Mouse (Mus musculus): ENCODE data around the gene Serpinb6e. TPM values are rescaled to one million over a fixed set of nuclear protein-coding genes. Genes with fewer than 3 reads are reported as not detected.

Serpinb6e gene
- polyA plus RNA-seq (2015; fragmentation: Nextera tagmentation; extraction: Ambion mirVana): not detected in 2 replicates

DNA sequence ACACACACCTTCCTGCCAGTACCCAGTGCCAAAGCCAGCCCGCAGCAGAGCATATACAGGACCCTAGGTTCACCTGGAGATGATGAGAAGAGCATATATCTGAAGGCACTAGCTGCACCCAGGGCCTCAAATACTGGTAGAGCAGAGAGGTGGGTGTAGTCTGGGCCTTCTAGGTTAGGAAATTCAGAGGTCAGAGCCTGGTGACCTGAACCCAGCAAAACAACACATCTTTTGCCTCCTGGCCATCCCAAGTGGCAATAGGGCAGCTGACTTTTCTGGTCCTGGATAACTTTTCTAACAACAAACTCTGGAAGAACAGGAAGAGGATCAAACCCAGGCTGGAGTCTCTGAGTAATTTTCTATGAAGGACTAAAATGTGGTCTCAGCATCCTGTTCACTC is at the start of gene Serpinb6e:
Gene Serpinb6e, minus strand, starts transcription at position 101 of the 400 bp plus-strand sequence.
- Histone ChIP-seq H3K27me3 (no peaks in the 10 kb centered on the region), H3K9ac (no peak within 1 kb of the TSS), H3K9me3 (no peaks in the 10 kb centered on the region), H3K4me1 (no peaks in the 10 kb centered on the region), H3K36me3 (no peaks in the 10 kb centered on the region), H3K4me3 (no peak within 1 kb of the TSS), H3K4me2 (no peak within 1 kb of the TSS), H3K27ac (no peak within 1 kb of the TSS)
- 57% methylated on average over 1 of the region's 1 CpGs for WGBS
- ATAC-seq (ENCODE audit: insufficient number of reproducible peaks, low FRiP score, low TSS enrichment, low read depth): no peak

DNA sequence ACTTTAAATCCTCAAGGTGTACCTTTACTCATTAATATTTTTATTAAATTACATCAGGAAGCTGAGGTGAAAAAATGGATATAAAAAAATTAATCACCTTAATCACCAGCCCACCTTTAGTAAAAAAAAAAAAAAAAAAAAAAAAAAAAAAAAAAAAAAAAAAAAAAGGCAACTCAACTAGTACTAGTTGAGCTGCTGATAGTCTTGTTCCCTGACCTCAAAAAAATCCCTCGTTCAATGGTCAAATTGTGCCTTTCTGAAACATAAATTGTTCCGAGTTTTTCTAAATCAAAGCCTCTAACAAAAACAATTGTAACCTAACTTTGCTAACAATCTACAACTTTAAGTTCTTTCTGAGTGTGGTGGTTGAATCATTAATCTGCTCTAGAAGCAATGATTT is 12.5 kb downstream of the Serpinb6e start:
- 81% methylated on average over 2 of the region's 2 CpGs for WGBS

DNA sequence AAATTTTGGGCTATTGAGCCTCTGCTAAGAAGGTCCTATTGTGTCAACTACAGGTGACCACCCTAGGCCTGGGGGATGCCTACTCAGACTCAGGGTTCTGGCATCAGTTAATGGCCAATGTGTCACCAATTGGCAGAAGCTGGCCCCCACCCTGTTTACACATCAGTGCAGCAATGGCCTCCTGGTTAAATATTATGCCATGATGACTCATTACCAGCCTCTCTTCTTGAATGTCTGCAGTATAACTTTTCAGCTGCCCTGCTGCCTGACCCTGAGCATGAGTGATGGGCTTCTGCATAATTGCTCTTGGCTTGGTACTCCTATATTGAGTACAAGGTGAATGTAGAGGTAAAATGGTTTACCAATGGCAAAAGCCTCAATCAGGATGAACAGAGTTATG is 19.8 kb downstream of the Serpinb6e start:
- H3K36me3 ChIP-seq: no peaks in the 10 kb centered on the region
- H3K4me2 ChIP-seq: no peak overlapping the region
- H3K27me3 ChIP-seq: no peaks in the 10 kb centered on the region
- ATAC-seq (ENCODE audit: insufficient number of reproducible peaks, low FRiP score, low TSS enrichment, low read depth): no peak
- no peak overlapping the region for H3K4me3 ChIP-seq
- H3K9me3 ChIP-seq: no peaks in the 10 kb centered on the region
- H3K9ac ChIP-seq: no peak overlapping the region
- no peaks in the 10 kb centered on the region for H3K4me1 ChIP-seq
- H3K27ac ChIP-seq: no peak overlapping the region

More for the DNA sequence above, 12.5 kb downstream of the Serpinb6e start:
- no peak overlapping the region for H3K9ac ChIP-seq
- H3K4me2 ChIP-seq: no peak overlapping the region
- H3K36me3 ChIP-seq: no peaks in the 10 kb centered on the region
- no peaks in the 10 kb centered on the region for H3K9me3 ChIP-seq
- no peak overlapping the region for H3K4me3 ChIP-seq
- H3K27ac ChIP-seq: no peak overlapping the region
- H3K4me1 ChIP-seq: no peaks in the 10 kb centered on the region
- H3K27me3 ChIP-seq: no peaks in the 10 kb centered on the region
- ATAC-seq (ENCODE audit: insufficient number of reproducible peaks, low FRiP score, low TSS enrichment, low read depth): no peak

DNA sequence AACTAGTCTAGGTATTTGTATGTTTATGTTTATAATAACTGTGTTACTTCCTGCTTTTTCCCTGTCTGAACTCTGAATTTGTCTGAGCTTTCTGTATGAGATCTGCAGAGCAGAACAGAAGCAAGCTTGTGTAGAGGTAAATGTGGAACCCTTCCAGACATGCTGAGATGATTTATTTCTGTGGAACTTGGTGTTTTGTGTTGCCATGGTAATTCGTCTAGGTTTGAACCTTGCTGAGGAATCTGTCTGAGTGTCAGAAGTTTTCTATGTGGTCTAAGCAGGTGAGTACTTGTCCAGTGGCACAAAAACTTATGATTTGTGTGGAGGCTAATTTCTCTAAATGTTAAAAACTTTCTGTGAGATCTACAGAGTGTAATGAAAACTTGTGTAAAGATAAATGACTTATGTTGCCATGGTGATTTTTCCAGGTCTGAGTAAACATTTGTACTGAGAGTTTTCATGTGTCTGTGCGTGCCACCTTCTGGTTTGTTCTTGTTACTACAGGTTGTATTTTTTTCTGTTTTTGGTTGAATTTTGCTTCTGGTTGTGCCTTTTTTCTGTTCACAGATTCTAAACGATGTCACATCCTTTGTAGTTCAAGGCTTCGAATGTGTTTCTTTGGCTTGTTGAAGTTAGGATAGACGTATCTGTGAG is 21.6 kb downstream of the Serpinb6e start:
- ATAC-seq (ENCODE audit: insufficient number of reproducible peaks, low FRiP score, low TSS enrichment, low read depth): no peak
- WGBS: 74% methylated on average over 5 of the region's 5 CpGs

More for the DNA sequence above, 21.6 kb downstream of the Serpinb6e start:
- Histone ChIP-seq H3K4me3 (no peak overlapping the region), H3K27me3 (no peaks in the 10 kb centered on the region), H3K4me1 (no peaks in the 10 kb centered on the region), H3K27ac (no peak overlapping the region), H3K9ac (no peak overlapping the region), H3K36me3 (no peaks in the 10 kb centered on the region), H3K4me2 (no peak overlapping the region), H3K9me3 (no peaks in the 10 kb centered on the region)

Other genes with a start within 250 kb of the Serpinb6e start
- not detected in 2 replicates for gene Serpinb6d, start 182.0 kb downstream of the Serpinb6e start, polyA plus RNA-seq (2015; fragmentation: Nextera tagmentation; extraction: Ambion mirVana)
- gene Serpinb6c, start 62.3 kb upstream of the Serpinb6e start, polyA plus RNA-seq (2015; fragmentation: Nextera tagmentation; extraction: Ambion mirVana): 4.4 and 5.3 TPM in 2 replicates
- gene Nqo2, start 121.3 kb upstream of the Serpinb6e start, polyA plus RNA-seq (2015; fragmentation: Nextera tagmentation; extraction: Ambion mirVana): 13.8 and 19.5 TPM in 2 replicates
- gene Ripk1, start 159.0 kb upstream of the Serpinb6e start, polyA plus RNA-seq (2015; fragmentation: Nextera tagmentation; extraction: Ambion mirVana): 16.7 and 19.2 TPM in 2 replicates
- 67.3 and 71.8 TPM in 2 replicates for gene Serpinb6a, start 159.4 kb upstream of the Serpinb6e start, polyA plus RNA-seq (2015; fragmentation: Nextera tagmentation; extraction: Ambion mirVana)
- 38.9 and 45.0 TPM in 2 replicates for gene Bphl, start 194.2 kb upstream of the Serpinb6e start, polyA plus RNA-seq (2015; fragmentation: Nextera tagmentation; extraction: Ambion mirVana)
- gene Tubb2a, start 234.6 kb upstream of the Serpinb6e start, polyA plus RNA-seq (2015; fragmentation: Nextera tagmentation; extraction: Ambion mirVana): 188 and 249 TPM in 2 replicates